Mouse (Mus musculus) neutrophil, adult 5-6 weeks (primary cell): Measurements from ENCODE around the gene Cep85l. TPM values are rescaled to one million over a fixed set of nuclear protein-coding genes. Genes with fewer than 3 reads are reported as not detected.
A peak's percentile ranks its signal among the peaks of the same experiment; 100 is the strongest.

Experiments
- ATAC-seq: fragments of 151-379, 151-347 bp; 2 replicates; pipeline ENCODE4 v1.8.0; 2017; ENCODE audit warnings: mild to moderate bottlenecking, moderate TSS enrichment; ENCODE audit not compliant: insufficient number of reproducible peaks, poor library complexity, low FRiP score, severe bottlenecking; ENCODE audit errors: extremely low read depth
- total RNA-seq: library from RNA; stranded (forward); fragments of 200-1000 nt; gene quantifications from 2 replicates; pipeline ENCODE4 v1.2.3, GENCODE M21; 2017

Gene Cep85l
- total RNA-seq, 1 experiment from 2014 or later, result 18.3 TPM

DNA sequence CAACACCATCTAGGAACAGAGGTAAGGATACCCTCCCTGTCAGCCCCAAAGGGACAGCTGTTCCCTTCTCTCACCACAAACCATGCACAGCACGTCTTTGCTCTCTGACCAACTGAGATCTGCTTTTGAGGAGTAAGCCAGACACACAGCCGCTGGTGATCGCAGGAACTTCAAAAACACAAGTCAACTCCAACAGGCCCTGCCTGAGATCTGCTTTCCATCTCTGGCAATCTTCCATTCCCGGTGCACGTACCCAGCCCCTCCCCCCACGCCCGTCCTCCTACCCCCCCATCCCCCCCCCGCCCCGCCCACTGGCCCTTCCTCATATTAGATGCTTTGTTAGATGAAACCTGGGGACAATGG, 18.8 kb upstream of the Cep85l start:
- peak; percentile 46; the same call in 1 of the 2 replicates for ATAC-seq

DNA sequence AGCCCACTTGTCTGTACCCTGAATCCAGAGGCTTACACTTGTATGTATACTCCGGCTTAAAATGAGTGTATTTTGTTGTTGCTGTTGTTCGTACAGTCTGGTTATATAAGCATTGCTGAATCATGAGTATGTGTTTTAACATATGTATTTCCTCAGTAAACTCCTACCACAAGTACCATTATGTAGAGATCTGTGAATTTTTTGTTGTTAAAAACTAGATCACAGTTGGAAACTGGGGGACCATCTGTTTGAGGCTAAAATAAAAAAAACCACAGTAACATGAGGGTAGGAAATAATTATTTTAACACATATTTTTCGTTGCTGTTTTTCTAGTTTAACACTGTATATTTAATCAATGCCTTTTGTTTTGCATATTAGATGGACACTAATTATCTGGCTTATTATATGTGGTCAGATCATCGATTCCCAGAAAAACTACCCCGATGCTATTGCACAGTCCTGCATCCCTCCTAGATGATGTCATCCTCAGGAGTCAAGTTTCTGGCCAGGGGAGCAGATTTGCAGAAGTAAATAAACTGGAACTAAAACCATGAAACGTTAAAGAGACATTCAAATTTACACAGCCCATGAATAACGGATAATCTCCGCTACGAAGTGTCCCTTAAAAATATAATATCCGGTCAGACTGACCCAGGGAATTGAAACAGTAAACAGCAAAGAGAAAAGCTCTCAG, 18.2 kb upstream of the Cep85l start:
- ATAC-seq, result peak; percentile 41; the same call in 1 of the 2 replicates

- no peak for ATAC-seq
These were observed 15.3 kb upstream of the Cep85l start for GRCm38 (mm10) chr10:53394923-53395629.

- no peak for ATAC-seq
These were observed 8.6 kb upstream of the Cep85l start for GRCm38 (mm10) chr10:53388227-53388920.

GRCm38 (mm10) chr10:53385438-53385837, 5.7 kb upstream of the Cep85l start:
- no peak for ATAC-seq

DNA sequence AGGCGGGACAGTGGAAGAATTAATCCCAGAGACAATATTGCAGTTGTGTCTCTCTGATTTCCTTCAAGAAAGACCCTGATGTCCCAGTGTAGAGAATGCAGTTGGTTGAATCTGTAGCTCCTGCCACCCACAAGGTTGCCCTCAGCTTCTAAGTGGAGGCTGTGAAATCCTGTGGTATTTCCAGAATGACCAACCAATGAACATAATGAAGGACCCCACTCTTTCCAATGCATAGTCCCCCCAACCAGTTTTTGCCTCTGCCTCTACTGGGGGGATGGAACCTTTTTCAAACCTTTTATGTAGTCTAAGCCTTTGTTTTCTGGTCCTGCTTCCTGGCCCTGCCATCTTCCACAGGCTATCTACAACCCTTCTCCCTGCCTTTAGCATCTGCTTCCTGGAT, 5.1 kb upstream of the Cep85l start:
- ATAC-seq, result no peak

DNA sequence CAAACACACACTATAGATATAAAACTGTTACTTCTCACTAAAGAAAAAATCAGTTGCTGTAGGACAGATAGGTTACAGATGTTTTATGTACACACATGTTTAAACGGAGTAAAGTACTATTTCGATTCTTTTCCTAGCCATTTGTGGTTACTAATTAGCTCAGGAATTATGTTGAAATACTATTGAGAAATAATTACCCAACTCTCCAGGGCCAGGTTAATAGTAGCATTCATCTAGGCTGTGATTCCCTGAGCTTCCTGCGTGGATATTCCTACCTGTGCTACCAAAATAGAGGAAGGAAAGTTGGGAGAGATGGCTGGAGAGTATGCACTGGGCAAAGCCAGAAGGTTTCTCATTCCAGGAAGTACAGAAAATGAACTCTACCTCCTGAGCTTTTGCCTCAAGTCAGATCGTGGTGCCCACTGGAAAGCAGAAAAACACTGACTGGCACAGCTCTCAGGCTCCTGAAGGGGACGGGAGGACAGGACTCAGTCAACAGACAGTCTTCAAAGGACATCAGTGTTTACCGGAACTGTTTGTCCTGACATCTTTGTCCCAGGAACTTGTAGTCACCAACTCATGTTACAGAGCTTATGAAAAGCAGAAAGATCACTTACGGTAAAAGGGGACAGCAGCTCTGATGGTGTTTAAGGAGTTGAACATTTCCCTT, 3.1 kb upstream of the Cep85l start:
- ATAC-seq, result no peak

GRCm38 (mm10) chr10:53378981-53379708, 602 bp downstream of the Cep85l start:
- peak; percentile 45 for ATAC-seq

- no peak for ATAC-seq
These were observed 1.5 kb downstream of the Cep85l start for GRCm38 (mm10) chr10:53378296-53378695.

- ATAC-seq, result no peak
These were observed 2.7 kb downstream of the Cep85l start for GRCm38 (mm10) chr10:53377096-53377495.

GRCm38 (mm10) chr10:53373885-53374578, 5.7 kb downstream of the Cep85l start:
- ATAC-seq, result peak; percentile 49; the same call in 1 of the 2 replicates

DNA sequence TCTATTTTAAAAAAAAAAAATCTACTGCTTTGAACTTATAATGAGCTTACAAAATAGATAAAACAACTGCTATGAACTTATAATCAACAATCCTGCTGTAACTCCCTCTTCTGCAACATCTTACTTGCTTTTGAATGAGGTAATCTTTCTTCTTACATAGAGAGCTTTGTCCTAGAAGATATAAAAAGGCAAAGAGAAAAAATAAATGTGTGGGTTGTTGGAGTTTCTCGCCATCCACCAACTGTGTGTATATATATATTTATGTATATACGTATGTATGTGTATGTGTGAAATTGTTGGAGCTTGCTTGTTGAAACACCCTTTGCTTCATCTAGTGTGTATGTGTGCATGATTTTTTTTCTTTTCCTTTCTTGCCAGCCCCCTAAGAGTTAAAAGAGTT, 12.5 kb downstream of the Cep85l start:
- ATAC-seq, result no peak

DNA sequence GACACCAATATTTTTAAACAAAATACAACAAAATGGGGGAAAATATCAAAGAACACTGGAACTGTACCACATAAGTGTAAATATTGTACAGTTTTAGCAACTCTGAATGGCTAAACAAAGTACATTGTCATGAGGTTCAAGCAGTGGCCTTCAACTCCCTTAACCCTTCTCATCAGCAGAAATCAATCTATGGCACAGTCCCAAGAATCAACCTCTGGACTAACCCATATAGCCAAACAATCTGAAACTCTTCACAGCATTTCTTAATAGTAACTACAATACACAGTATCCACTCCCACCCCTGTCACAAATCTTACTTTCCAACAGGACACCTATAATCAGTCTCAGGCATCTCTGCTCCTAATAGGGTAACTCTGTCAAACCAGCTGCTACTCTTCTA, 15.4 kb downstream of the Cep85l start:
- no peak for ATAC-seq

DNA sequence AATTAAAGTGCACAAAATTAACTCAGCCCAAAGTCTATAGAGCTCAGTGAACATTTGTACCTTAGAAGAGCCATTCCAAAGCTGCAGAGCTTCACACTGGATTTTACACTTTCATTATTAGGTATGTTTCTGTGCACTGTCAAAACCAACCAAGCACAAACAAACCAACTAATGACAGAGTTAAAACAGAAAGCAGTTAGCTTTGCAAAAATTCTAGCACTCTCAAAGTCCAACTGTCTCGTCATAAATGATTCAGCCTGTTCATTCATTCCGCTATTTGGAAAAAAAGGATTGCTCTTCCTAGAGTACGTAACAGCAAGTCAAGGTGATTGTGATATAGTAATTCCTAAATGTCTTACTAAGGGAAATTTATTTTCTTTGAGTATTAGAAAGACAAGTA, 20.7 kb downstream of the Cep85l start:
- no peak for ATAC-seq

DNA sequence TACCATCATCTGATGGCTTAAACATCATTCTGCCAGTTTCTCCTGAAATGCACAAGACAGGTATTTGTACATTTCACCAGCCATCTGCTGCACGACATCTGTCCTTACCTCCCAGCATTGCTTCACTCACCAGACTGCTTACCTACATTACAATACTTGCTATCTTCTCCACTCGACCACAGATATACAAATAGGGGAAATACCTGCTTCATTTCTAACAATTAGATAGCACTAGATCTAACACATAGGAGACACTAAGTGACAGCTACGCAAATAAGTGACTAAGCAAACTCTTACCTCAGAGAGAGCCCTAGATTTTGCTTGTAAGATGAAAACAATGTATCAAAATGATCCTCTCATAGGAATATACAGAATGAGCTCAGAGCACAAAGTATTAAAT, 26.1 kb downstream of the Cep85l start:
- no peak for ATAC-seq

GRCm38 (mm10) chr10:53349254-53349653, 30.5 kb downstream of the Cep85l start:
- ATAC-seq, result no peak

- peak; percentile 89 for ATAC-seq
These were observed 31.7 kb downstream of the Cep85l start for GRCm38 (mm10) chr10:53347787-53348755.
